Mouse (Mus musculus) ovary, postnatal 14 days (tissue): ENCODE data around the gene Syvn1.
"Not testable (repeated sequence)": the region's sequence is repeated elsewhere in the genome, so short reads cannot be mapped to it uniquely, and the experiment has no call there.

ENCODE experiments used
- DNase-seq: peaks from one replicate; pipeline ENCODE4 v3.0.0; 2022; ENCODE audit warnings: low spot score

Gene Syvn1

GRCm38 (mm10) chr19:6042293-6042692, 4.1 kb upstream of the Syvn1 start:
- DNase-seq: no peak

GRCm38 (mm10) chr19:6044102-6044501, 2.3 kb upstream of the Syvn1 start:
- DNase-seq: not testable (repeated sequence)

- DNase-seq: no peak
Observed at GRCm38 (mm10) chr19:6045366-6046293, 746 bp upstream of the Syvn1 start.

- no peak for DNase-seq
Observed at GRCm38 (mm10) chr19:6047154-6047898, 950 bp downstream of the Syvn1 start.

- DNase-seq: no peak
Observed at GRCm38 (mm10) chr19:6047899-6048166, 1.5 kb downstream of the Syvn1 start.

GRCm38 (mm10) chr19:6048681-6049410, 2.5 kb downstream of the Syvn1 start:
- no peak for DNase-seq

- DNase-seq: no peak
Observed at GRCm38 (mm10) chr19:6052516-6052915, 6.1 kb downstream of the Syvn1 start.

GRCm38 (mm10) chr19:6054296-6054695, 7.9 kb downstream of the Syvn1 start:
- DNase-seq: no peak

GRCm38 (mm10) chr19:6056696-6057095, 10.3 kb downstream of the Syvn1 start:
- no peak for DNase-seq

GRCm38 (mm10) chr19:6057313-6058096, 11.1 kb downstream of the Syvn1 start, which contains the start of the genes Mrpl49 and Fau:
Mrpl49 (minus strand) TSS chr19:6057785.
Fau (plus strand) TSS chr19:6057844.
- DNase-seq: peak; percentile 97

GRCm38 (mm10) chr19:6058513-6058912, 12.1 kb downstream of the Syvn1 start:
- no peak for DNase-seq

GRCm38 (mm10) chr19:6058966-6059365, 12.6 kb downstream of the Syvn1 start:
- no peak for DNase-seq

- DNase-seq: peak; percentile 85
Observed at GRCm38 (mm10) chr19:6061021-6061533, 14.7 kb downstream of the Syvn1 start, which contains the start of gene Znhit2. Znhit2 (plus strand) TSS chr19:6061192.

- DNase-seq: no peak
Observed at GRCm38 (mm10) chr19:6061641-6062302, 15.4 kb downstream of the Syvn1 start.

GRCm38 (mm10) chr19:6062418-6062817, 16.0 kb downstream of the Syvn1 start:
- no peak for DNase-seq

GRCm38 (mm10) chr19:6063081-6063480, 16.7 kb downstream of the Syvn1 start:
- DNase-seq: no peak

- no peak for DNase-seq
Observed at GRCm38 (mm10) chr19:6066571-6066970, 20.2 kb downstream of the Syvn1 start.

GRCm38 (mm10) chr19:6067011-6067723, 20.8 kb downstream of the Syvn1 start:
- DNase-seq: peak; percentile 65

GRCm38 (mm10) chr19:6067724-6068415, 21.5 kb downstream of the Syvn1 start, which contains the start of gene Tm7sf2:
Tm7sf2 (minus strand) TSS chr19:6068373.
- DNase-seq: peak; percentile 76
